Mouse (Mus musculus): Measurements from ENCODE around the gene Gdf2. TPM values are rescaled to one million over a fixed set of nuclear protein-coding genes. Genes with fewer than 3 reads are reported as not detected.

The Gdf2 gene
- polyA plus RNA-seq, 1 experiment from 2014 or later, result not detected

DNA sequence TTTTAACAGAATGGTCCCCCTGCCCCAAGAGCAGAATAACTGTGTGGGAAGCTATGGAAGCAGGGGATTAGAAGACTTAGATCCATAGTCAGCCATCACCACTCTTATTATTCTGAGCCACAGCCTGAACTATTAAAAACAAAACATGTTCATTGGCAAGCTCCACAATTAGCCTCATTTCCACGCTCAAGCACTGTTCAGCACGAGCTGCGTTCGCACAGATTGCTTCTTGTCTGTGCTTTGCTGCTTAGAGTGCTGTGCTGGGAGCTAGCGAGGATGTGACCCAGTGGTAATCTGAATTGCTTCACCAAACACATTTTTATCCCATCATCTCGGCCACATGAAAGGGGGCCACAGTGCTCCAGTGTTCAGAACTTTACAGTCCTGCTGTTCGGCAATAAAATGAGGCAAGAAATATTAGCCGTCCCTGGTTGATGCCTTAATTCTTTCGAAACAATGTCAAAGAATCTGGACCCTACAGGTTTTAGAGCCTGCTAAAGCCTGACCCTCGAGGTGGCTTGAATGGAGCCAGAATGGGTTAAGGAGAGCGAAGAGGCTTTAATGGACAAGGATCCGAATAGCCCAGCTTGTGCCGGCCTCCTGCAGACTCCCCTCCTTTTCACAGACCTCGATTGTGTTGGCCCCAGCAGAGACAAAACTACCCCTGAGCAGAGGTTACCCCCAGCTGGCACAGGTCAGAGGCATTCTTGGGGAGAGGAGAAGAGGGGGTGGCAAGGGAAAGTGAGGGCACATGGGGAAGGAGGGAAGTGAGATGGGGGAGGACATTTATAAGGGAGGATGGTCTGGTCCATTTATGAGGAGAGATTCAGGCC is 19.9 kb upstream of the Gdf2 start:
- Histone ChIP-seq H3K4me3 (ENCODE audit: low read depth, low read length) (no peak overlapping the region), H3K4me2 (ENCODE audit: low read length) (no peak overlapping the region; the same call in 1 of the 2 replicates), H3K9me3 (replicated peaks; ENCODE audit: control insufficient read depth, low read length, poor library complexity, severe bottlenecking) (no peaks in the 10 kb centered on the region), H3K27ac (ENCODE audit: low read length) (no peak overlapping the region), H3K9ac (ENCODE audit: low read depth, low read length) (no peak overlapping the region), H3K27me3 (ENCODE audit: control insufficient read depth, insufficient read depth, low read depth, low read length) (peaks cover 30% of the 10 kb centered on the region), H3K36me3 (ENCODE audit: control insufficient read depth, insufficient read depth, low read length) (no peaks in the 10 kb centered on the region), H3K4me1 (ENCODE audit: control insufficient read depth, insufficient read depth, low read length) (peaks cover 22% of the 10 kb centered on the region)
- ATAC-seq, result no peak
- WGBS, result 6% methylated on average over 14 of the region's 14 CpGs

GRCm38 (mm10) chr14:33922771-33923167 is 18.1 kb upstream of the Gdf2 start:
- Histone ChIP-seq H3K9me3 (replicated peaks; ENCODE audit: control insufficient read depth, low read length, poor library complexity, severe bottlenecking) (no peaks in the 10 kb centered on the region), H3K9ac (ENCODE audit: low read depth, low read length) (peak overlapping the region; percentile 68), H3K4me3 (ENCODE audit: low read depth, low read length) (peak overlapping the region; percentile 66), H3K27me3 (ENCODE audit: control insufficient read depth, insufficient read depth, low read depth, low read length) (peaks cover 30% of the 10 kb centered on the region), H3K4me1 (ENCODE audit: control insufficient read depth, insufficient read depth, low read length) (peaks cover 22% of the 10 kb centered on the region), H3K4me2 (ENCODE audit: low read length) (peak overlapping the region; percentile 98), H3K36me3 (ENCODE audit: control insufficient read depth, insufficient read depth, low read length) (no peaks in the 10 kb centered on the region), H3K27ac (ENCODE audit: low read length) (no peak overlapping the region)
- 9% methylated on average over 8 of the region's 8 CpGs for WGBS
- no peak for ATAC-seq

DNA sequence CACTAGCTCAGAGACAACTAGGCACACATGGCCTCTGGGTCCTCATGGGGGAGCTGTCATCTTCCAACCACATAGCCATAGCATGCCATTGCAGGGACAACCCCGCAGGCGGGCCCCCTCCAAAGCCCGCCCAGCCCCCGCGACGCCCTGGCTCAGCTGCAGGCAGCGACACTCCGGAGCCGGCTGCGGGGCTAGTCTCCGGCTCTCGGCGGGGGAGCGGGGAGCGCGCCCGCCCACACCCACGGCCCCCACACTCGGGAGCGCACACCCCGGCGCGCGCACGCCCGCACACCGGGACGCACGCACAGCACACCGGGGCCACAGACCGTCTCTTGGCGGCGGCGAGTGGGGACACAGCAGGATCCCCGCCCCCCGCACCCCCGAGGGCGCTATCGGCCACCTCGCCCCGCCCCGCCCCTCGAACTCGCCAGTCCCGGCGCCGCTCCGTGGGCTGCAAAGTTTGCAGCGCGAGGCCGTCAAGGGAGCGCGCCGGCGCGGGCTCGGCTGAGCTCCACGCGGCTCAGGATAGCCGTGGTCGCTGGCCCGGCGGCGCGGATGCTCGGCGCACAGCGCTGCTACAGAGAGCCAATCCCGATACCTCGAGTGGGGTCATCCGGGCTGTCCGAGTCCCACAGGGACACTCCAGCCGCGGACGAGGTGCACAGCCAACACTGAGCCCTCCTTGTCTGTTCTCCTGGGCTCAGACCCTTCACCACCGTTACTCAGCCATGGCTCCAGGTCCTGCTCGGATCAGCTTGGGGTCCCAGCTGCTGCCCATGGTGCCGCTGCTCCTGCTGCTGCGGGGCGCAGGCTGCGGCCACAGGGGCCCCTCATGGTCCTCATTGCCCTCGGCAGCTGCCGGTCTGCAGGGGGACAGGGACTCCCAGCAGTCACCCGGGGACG is 17.4 kb upstream of the Gdf2 start, which contains the start of gene Gdf10:
Gene Gdf10, plus strand, starts transcription at position 420 of the 903 bp plus-strand sequence.
- H3K27ac ChIP-seq (ENCODE audit: low read length), result no peak within 1 kb of the TSS
- peaks cover 28% of the 10 kb centered on the region for H3K27me3 ChIP-seq (ENCODE audit: control insufficient read depth, insufficient read depth, low read depth, low read length)
- no peaks in the 10 kb centered on the region for H3K9me3 ChIP-seq (replicated peaks; ENCODE audit: control insufficient read depth, low read length, poor library complexity, severe bottlenecking)
- peak within 1 kb of the TSS; percentile 66 for H3K4me3 ChIP-seq (ENCODE audit: low read depth, low read length)
- H3K4me2 ChIP-seq (ENCODE audit: low read length), result peak within 1 kb of the TSS; percentile 98
- H3K36me3 ChIP-seq (ENCODE audit: control insufficient read depth, insufficient read depth, low read length), result no peaks in the 10 kb centered on the region
- H3K4me1 ChIP-seq (ENCODE audit: control insufficient read depth, insufficient read depth, low read length), result peaks cover 22% of the 10 kb centered on the region
- under 1% methylated on average over 62 of the region's 85 CpGs for WGBS
- peak within 1 kb of the TSS; percentile 68 for H3K9ac ChIP-seq (ENCODE audit: low read depth, low read length)
- peak; percentile 84 for ATAC-seq

DNA sequence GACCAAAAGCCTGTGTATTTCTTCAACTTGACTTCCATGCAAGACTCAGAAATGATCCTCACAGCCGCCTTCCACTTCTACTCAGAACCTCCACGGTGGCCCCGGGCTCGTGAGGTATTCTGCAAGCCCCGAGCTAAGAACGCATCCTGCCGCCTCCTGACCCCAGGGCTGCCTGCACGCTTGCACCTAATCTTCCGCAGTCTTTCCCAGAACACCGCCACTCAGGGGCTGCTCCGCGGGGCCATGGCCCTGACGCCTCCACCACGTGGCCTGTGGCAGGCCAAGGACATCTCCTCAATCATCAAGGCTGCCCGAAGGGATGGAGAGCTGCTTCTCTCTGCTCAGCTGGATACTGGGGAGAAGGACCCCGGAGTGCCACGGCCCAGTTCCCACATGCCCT is 9.0 kb upstream of the Gdf2 start:
- no peak overlapping the region for H3K9ac ChIP-seq (ENCODE audit: low read depth, low read length)
- WGBS, result 70% methylated on average over 17 of the region's 17 CpGs

DNA sequence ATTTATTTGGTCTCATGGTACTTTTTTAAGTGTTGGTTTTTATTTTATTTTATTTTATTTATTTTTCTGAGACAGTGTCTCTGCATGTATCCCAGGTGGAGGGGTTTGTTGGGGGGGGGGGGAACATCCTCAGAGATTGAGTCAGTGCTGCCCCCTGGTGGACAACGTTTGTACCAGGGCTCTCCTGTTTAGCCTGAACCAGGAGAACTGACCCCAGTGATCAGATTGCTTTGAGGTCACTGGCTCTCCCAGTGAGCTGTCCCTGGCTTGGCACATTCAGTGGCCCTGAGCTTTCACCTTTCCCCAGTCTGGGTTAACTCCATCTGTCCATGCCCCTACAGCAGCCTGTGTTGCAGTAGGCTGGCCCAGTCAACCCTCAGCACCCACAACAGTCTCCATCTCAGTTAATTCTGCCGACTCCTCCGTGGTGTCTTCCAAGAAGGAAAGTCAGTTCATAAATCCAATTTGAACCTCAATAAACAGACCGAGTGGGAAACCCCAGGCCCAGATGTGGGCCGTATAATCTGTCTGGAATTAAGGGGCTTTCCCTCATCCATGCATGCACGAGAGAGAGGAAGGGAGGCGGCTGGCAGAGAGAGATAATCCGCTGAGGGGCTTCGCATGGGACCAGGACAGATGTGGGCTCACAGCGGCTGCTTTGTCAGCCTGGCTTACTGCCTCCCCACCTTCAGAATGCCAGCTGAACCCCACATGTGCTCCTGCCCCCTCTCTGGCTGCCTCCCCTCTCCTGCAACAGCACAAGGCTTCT is 7.7 kb upstream of the Gdf2 start:
- ATAC-seq, result peak; percentile 42; the same call in 1 of the 2 replicates
- H3K36me3 ChIP-seq (ENCODE audit: control insufficient read depth, insufficient read depth, low read length), result no peaks in the 10 kb centered on the region
- peaks cover 4% of the 10 kb centered on the region; the same call in 1 of the 2 replicates for H3K27me3 ChIP-seq (ENCODE audit: control insufficient read depth, insufficient read depth, low read depth, low read length)
- 55% methylated on average over 10 of the region's 10 CpGs for WGBS
- H3K9ac ChIP-seq (ENCODE audit: low read depth, low read length), result no peak overlapping the region
- H3K9me3 ChIP-seq (replicated peaks; ENCODE audit: control insufficient read depth, low read length, poor library complexity, severe bottlenecking), result no peaks in the 10 kb centered on the region
- no peak overlapping the region for H3K27ac ChIP-seq (ENCODE audit: low read length)
- no peak overlapping the region for H3K4me2 ChIP-seq (ENCODE audit: low read length)
- H3K4me3 ChIP-seq (ENCODE audit: low read depth, low read length), result no peak overlapping the region
- H3K4me1 ChIP-seq (ENCODE audit: control insufficient read depth, insufficient read depth, low read length), result no peaks in the 10 kb centered on the region

More for the DNA sequence above, 9.0 kb upstream of the Gdf2 start:
- no peaks in the 10 kb centered on the region for H3K9me3 ChIP-seq (replicated peaks; ENCODE audit: control insufficient read depth, low read length, poor library complexity, severe bottlenecking)
- no peak overlapping the region for H3K27ac ChIP-seq (ENCODE audit: low read length)
- H3K4me2 ChIP-seq (ENCODE audit: low read length), result no peak overlapping the region
- H3K27me3 ChIP-seq (ENCODE audit: control insufficient read depth, insufficient read depth, low read depth, low read length), result peaks cover 4% of the 10 kb centered on the region; the same call in 1 of the 2 replicates
- no peak for ATAC-seq
- H3K36me3 ChIP-seq (ENCODE audit: control insufficient read depth, insufficient read depth, low read length), result no peaks in the 10 kb centered on the region
- H3K4me1 ChIP-seq (ENCODE audit: control insufficient read depth, insufficient read depth, low read length), result no peaks in the 10 kb centered on the region
- no peak overlapping the region for H3K4me3 ChIP-seq (ENCODE audit: low read depth, low read length)

- 39% methylated on average over 5 of the region's 5 CpGs for WGBS
- ATAC-seq, result peak; percentile 36; the same call in 1 of the 2 replicates
Observed at GRCm38 (mm10) chr14:33933778-33934317, 7.0 kb upstream of the Gdf2 start.

DNA sequence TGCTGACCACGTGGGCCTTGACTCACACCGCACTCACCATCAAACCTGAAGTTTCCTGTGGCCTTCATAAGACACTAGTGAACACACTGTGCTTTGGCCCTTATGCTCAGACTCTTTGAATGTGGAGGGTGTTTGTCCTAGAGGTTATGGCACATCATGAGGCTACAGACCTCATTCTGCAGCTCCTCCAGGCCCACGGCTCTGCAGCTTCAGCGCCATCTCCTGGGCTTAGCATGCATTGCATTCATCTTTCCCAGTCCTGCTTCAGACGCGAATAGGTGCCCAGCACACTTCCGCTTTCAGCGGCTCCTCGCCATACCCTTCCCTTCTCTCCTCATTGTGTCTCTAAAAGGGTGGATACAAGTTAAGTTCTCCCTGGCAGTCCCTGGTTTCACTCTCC is 1.7 kb upstream of the Gdf2 start:
- H3K27me3 ChIP-seq (ENCODE audit: control insufficient read depth, insufficient read depth, low read depth, low read length), result no peaks in the 10 kb centered on the region
- H3K9ac ChIP-seq (ENCODE audit: low read depth, low read length), result no peak overlapping the region
- H3K4me1 ChIP-seq (ENCODE audit: control insufficient read depth, insufficient read depth, low read length), result no peaks in the 10 kb centered on the region
- no peaks in the 10 kb centered on the region for H3K36me3 ChIP-seq (ENCODE audit: control insufficient read depth, insufficient read depth, low read length)
- 28% methylated on average over 9 of the region's 9 CpGs for WGBS
- no peak for ATAC-seq
- H3K27ac ChIP-seq (ENCODE audit: low read length), result no peak overlapping the region
- H3K4me2 ChIP-seq (ENCODE audit: low read length), result peak overlapping the region; percentile 24; the same call in 1 of the 2 replicates
- H3K4me3 ChIP-seq (ENCODE audit: low read depth, low read length), result no peak overlapping the region
- no peaks in the 10 kb centered on the region for H3K9me3 ChIP-seq (replicated peaks; ENCODE audit: control insufficient read depth, low read length, poor library complexity, severe bottlenecking)

More at GRCm38 (mm10) chr14:33933778-33934317, 7.0 kb upstream of the Gdf2 start:
- no peaks in the 10 kb centered on the region for H3K9me3 ChIP-seq (replicated peaks; ENCODE audit: control insufficient read depth, low read length, poor library complexity, severe bottlenecking)
- no peak overlapping the region for H3K4me2 ChIP-seq (ENCODE audit: low read length)
- no peaks in the 10 kb centered on the region for H3K36me3 ChIP-seq (ENCODE audit: control insufficient read depth, insufficient read depth, low read length)
- no peak overlapping the region for H3K4me3 ChIP-seq (ENCODE audit: low read depth, low read length)
- H3K27ac ChIP-seq (ENCODE audit: low read length), result no peak overlapping the region
- H3K4me1 ChIP-seq (ENCODE audit: control insufficient read depth, insufficient read depth, low read length), result no peaks in the 10 kb centered on the region
- H3K9ac ChIP-seq (ENCODE audit: low read depth, low read length), result no peak overlapping the region
- peaks cover 4% of the 10 kb centered on the region; the same call in 1 of the 2 replicates for H3K27me3 ChIP-seq (ENCODE audit: control insufficient read depth, insufficient read depth, low read depth, low read length)

DNA sequence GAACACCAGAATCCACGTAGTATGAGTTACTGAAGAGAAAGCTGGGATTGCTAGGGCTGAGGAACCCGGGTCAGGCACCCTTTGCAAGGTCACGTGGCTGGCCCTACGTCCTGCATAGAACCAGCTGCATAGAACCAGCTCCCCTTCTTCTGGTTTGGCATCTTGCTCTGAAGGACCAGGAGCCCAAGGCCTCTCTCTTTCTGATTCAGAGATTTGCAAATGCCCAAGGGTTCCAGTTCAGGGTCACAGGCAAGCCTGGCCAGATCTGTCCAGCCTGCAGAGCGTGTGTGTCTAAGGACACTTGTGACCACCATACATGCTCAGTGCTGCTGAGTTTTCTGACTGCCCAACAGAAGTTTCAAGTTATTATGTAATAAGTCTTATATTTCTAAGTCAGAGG is 1.4 kb downstream of the Gdf2 start:
- no peak overlapping the region for H3K4me2 ChIP-seq (ENCODE audit: low read length)
- no peaks in the 10 kb centered on the region for H3K4me1 ChIP-seq (ENCODE audit: control insufficient read depth, insufficient read depth, low read length)
- H3K9ac ChIP-seq (ENCODE audit: low read depth, low read length), result no peak overlapping the region
- H3K27me3 ChIP-seq (ENCODE audit: control insufficient read depth, insufficient read depth, low read depth, low read length), result no peaks in the 10 kb centered on the region
- WGBS, result 76% methylated on average over 5 of the region's 5 CpGs
- H3K27ac ChIP-seq (ENCODE audit: low read length), result no peak overlapping the region
- H3K9me3 ChIP-seq (replicated peaks; ENCODE audit: control insufficient read depth, low read length, poor library complexity, severe bottlenecking), result no peaks in the 10 kb centered on the region
- ATAC-seq, result no peak
- H3K36me3 ChIP-seq (ENCODE audit: control insufficient read depth, insufficient read depth, low read length), result no peaks in the 10 kb centered on the region
- H3K4me3 ChIP-seq (ENCODE audit: low read depth, low read length), result no peak overlapping the region

Data from midbrain, embryonic 16.5 days (tissue).